Mouse (Mus musculus): ENCODE results near the gene Vmn1r209.
"Not testable (repeated sequence)": the region's sequence is repeated elsewhere in the genome, so short reads cannot be mapped to it uniquely, and the experiment has no call there.

GRCm38 (mm10) chr13:22777300-22777699 lies 32.2 kb downstream of the Vmn1r209 start, which contains the start of gene Vmn1r208:
- not testable (repeated sequence) for TF ChIP-seq EP300 (optimal IDR thresholded peaks at IDR 0.05); CTCF (IDR thresholded peaks at IDR 0.05; ENCODE audit: low read depth)

Measured in stomach, postnatal 0 days (tissue).